Mouse (Mus musculus): ENCODE data around the gene Tgfbr3l.

DNA sequence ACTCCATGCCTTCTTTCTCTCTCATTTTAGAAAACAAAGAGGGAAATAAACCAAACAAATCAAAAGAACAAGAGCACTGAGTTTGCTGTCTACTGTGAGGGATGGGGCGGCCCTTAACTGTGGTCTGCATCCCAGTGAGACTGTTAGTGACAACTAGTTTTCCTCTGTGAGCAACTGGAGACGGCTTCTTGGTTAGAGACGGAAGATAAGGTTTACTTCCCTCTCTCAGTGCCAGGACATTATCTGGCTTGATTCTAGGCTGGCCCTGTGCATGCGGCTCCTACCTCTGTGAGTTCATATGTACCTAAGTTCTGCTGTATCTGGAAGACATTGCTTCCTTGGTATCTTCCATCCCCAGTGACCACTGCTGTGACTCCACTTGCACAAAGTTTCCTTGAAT lies 49.8 kb downstream of the Tgfbr3l start:
- TF ChIP-seq CTCF (conservative IDR thresholded peaks at IDR 0.05; ENCODE audit: low read length) (no peak), POU5F1 (IDR thresholded peaks at IDR 0.05; ENCODE audit: borderline replicate concordance, low read length) (no peak), NANOG (IDR thresholded peaks at IDR 0.05; ENCODE audit: borderline replicate concordance, low read length) (no peak)
